Mouse (Mus musculus) E14TG2a.4 (cell line): ENCODE data around the gene 4930402F06Rik.

Experiments used
- CTCF ChIP-seq: conservative IDR thresholded peaks from 2 replicates; pipeline ENCODE4 v1.5.1; 2014; ENCODE audit warnings: low read length
- NANOG ChIP-seq: IDR thresholded peaks from 2 replicates; pipeline ENCODE4 v1.6.1; 2014; ENCODE audit warnings: borderline replicate concordance, low read length, mixed read lengths
- POU5F1 ChIP-seq: IDR thresholded peaks from 2 replicates; pipeline ENCODE4 v1.6.1; 2014; ENCODE audit warnings: low read length, borderline replicate concordance

- TF ChIP-seq CTCF = no peak
- TF ChIP-seq NANOG = no peak
- TF ChIP-seq POU5F1 = no peak
Observed at GRCm38 (mm10) chr2:35419671-35420070, 22.7 kb upstream of the 4930402F06Rik start.
